Mouse (Mus musculus): ENCODE measurements at regions not wholly inside any gene's neighbourhood (a gene's known extent, or its start where the extent isn't known, plus 50 kb on each side); places are given as distances from the start of the nearest gene placed in this dataset.

DNA sequence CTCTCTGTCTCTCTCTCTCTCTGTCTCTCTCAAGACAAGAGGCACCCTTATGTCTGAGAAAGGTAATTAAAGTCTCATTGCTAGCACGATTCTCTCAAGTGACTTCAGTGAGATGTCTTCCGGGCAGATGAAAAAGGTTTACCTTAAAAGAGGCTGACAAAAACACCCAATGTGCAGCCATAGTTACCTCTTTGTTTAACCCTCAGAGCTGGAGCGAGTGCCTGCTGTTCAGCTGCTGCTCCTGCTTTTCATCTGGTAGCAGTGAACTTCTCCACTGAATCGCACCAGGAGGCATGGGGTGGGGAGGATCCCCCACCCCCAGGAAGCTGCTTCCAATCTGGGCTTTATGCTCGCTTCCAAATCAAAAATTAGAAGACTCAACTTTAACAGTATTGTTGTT is 896.0 kb downstream of the Tmem114 start:
- TF ChIP-seq CTCF (IDR thresholded peaks at IDR 0.05; ENCODE audit: extremely low read depth, insufficient read depth, low read length) (no peak), POLR2A (IDR thresholded peaks at IDR 0.05; ENCODE audit: extremely low read depth, insufficient read depth, low read length) (no peak)
